Mouse (Mus musculus): ENCODE measurements at regions not wholly inside any gene's neighbourhood (a gene's known extent, or its start where the extent isn't known, plus 50 kb on each side); places are given as distances from the start of the nearest gene placed in this dataset.

GRCm38 (mm10) chr3:65006127-65006526 lies 103.1 kb upstream of the Kcnab1 start:
- ATAC-seq (ENCODE audit: insufficient number of reproducible peaks, insufficient read depth, low FRiP score, low TSS enrichment, low read depth), result no peak
- no peak overlapping the region for H3K4me3 ChIP-seq (replicated peaks)
- 85% methylated on average over 1 of the region's 1 CpGs for WGBS

DNA sequence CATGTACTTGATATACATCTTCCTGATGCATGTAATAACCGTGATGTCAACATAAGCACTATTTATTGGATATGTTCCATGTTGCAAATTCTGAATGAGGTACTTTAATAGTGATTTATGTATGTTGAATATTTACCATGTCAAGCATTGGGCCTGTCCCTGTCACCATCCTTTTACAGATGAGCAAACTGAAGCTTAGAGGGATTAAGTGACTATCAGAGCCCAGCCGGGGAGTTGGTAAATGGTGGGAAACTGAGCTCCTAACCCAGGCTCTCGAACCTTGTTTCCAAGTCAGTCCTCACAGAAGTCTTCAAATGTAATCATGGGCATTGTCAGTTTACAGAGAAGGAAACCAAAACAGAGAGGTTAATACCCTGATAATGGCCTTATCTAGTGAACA lies 102.6 kb upstream of the Kcnab1 start:
- Histone ChIP-seq H3K9me3 (no peaks in the 10 kb centered on the region), H3K36me3 (no peaks in the 10 kb centered on the region), H3K4me3 (replicated peaks) (no peak overlapping the region), H3K9ac (replicated peaks) (no peak overlapping the region), H3K27ac (no peak overlapping the region), H3K27me3 (no peaks in the 10 kb centered on the region), H3K4me2 (no peak overlapping the region), H3K4me1 (replicated peaks) (no peaks in the 10 kb centered on the region)
- ATAC-seq (ENCODE audit: insufficient number of reproducible peaks, insufficient read depth, low FRiP score, low TSS enrichment, low read depth), result no peak
- 78% methylated on average over 3 of the region's 3 CpGs for WGBS

More at GRCm38 (mm10) chr3:65006127-65006526, 103.1 kb upstream of the Kcnab1 start:
- Histone ChIP-seq H3K36me3 (no peaks in the 10 kb centered on the region), H3K4me2 (no peak overlapping the region), H3K4me1 (replicated peaks) (no peaks in the 10 kb centered on the region), H3K9ac (replicated peaks) (no peak overlapping the region), H3K27me3 (no peaks in the 10 kb centered on the region), H3K9me3 (no peaks in the 10 kb centered on the region), H3K27ac (no peak overlapping the region)

DNA sequence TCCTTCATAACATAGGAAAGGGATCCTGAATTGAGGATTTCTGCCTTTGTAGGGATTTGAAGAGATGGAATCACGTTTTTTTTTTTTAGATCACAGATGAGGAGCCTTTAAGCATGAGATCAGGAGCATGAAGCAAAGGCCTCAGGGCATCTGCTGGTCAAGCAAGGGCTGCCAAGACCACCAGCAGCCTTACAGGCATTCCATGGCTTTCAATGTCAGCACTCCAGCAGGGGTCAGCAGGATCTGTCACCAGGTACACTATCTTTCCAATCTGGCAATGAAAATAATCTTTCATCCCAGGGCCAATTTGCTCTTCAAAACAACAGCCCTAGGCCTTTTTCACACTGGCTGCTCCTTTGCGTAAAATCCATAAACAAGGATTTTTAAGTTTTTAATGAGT lies 85.3 kb upstream of the Kcnab1 start:
- H3K27me3 ChIP-seq, result no peaks in the 10 kb centered on the region
- H3K4me3 ChIP-seq (replicated peaks), result no peak overlapping the region
- no peak overlapping the region for H3K4me2 ChIP-seq
- no peak overlapping the region for H3K27ac ChIP-seq
- H3K4me1 ChIP-seq (replicated peaks), result no peaks in the 10 kb centered on the region
- no peak for ATAC-seq (ENCODE audit: insufficient number of reproducible peaks, insufficient read depth, low FRiP score, low TSS enrichment, low read depth)
- H3K36me3 ChIP-seq, result no peaks in the 10 kb centered on the region
- H3K9ac ChIP-seq (replicated peaks), result no peak overlapping the region
- H3K9me3 ChIP-seq, result no peaks in the 10 kb centered on the region
- 69% methylated on average over 2 of the region's 2 CpGs for WGBS

DNA sequence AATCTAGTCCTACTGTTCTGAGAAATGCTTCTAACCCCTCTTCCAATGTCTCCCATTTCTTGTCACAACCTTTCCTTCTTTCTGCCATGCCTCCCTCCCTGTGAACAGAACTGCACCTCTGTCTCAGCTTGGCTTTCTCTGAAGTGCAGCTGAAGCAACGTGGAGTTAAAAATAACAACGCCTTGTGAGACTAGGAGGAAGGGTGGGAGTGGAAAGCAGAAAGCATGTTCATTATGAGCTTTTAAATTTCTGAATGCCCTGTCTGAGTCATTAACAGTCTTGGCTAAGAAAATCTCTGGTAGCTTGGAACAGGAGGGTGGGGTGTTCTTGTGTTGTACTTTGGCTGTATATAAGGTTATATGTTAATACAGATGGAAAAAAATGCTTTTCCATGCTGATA lies 71.6 kb upstream of the Kcnab1 start:
- Histone ChIP-seq H3K27me3 (no peaks in the 10 kb centered on the region), H3K4me1 (replicated peaks) (no peaks in the 10 kb centered on the region), H3K9ac (replicated peaks) (no peak overlapping the region), H3K36me3 (no peaks in the 10 kb centered on the region), H3K9me3 (no peaks in the 10 kb centered on the region), H3K27ac (no peak overlapping the region), H3K4me2 (no peak overlapping the region), H3K4me3 (replicated peaks) (no peak overlapping the region)
- ATAC-seq (ENCODE audit: insufficient number of reproducible peaks, insufficient read depth, low FRiP score, low TSS enrichment, low read depth), result no peak
- WGBS, result 67% methylated on average over 2 of the region's 2 CpGs

DNA sequence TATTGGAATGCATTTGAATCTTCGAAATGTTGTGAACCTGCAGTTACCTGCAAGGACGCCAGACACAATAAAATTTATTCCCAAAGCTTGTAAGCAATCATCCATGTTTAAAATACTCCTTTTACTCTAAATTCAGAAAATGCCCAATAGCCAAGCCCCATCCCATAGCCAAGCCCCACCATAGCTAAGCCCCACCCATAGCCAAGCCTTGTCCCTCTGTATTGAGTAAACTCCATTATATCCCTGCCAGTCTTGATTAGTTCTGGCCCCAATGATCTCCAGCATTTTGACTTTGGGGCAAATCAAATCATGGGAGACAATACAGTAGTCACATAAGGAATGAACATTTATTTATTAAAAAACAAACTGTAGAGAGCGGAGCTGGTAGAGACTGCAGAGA lies 61.3 kb upstream of the Kcnab1 start:
- H3K36me3 ChIP-seq, result no peaks in the 10 kb centered on the region
- H3K27ac ChIP-seq, result no peak overlapping the region
- H3K9ac ChIP-seq (replicated peaks), result no peak overlapping the region
- no peak overlapping the region for H3K4me2 ChIP-seq
- no peak overlapping the region for H3K4me3 ChIP-seq (replicated peaks)
- no peaks in the 10 kb centered on the region for H3K27me3 ChIP-seq
- 88% methylated on average over 3 of the region's 3 CpGs for WGBS
- ATAC-seq (ENCODE audit: insufficient number of reproducible peaks, insufficient read depth, low FRiP score, low TSS enrichment, low read depth), result no peak
- H3K4me1 ChIP-seq (replicated peaks), result no peaks in the 10 kb centered on the region
- no peaks in the 10 kb centered on the region for H3K9me3 ChIP-seq

DNA sequence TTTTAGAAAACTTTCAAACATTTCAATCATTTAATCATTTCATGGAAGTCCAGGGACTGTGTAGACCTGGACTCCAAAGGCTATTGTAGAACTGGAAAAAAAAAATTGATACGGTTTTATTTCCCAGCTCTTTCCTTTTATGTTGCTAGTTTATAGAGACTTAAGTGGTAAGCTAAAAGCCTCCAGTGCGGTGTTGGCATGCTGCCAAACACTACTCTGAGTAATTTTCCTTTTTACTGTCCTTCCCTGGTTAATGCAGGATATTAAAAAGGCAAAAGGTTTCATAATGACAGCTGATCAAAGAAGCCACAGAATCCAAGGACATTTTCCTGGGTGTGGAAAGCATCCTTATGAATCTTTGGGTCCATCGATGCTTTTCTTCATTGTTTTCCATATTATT lies 53.8 kb upstream of the Kcnab1 start:
- Histone ChIP-seq H3K4me2 (no peak overlapping the region), H3K9me3 (no peaks in the 10 kb centered on the region), H3K4me3 (replicated peaks) (no peak overlapping the region), H3K9ac (replicated peaks) (no peak overlapping the region), H3K4me1 (replicated peaks) (no peaks in the 10 kb centered on the region), H3K27ac (no peak overlapping the region), H3K27me3 (no peaks in the 10 kb centered on the region), H3K36me3 (no peaks in the 10 kb centered on the region)
- 44% methylated on average over 3 of the region's 3 CpGs for WGBS
- ATAC-seq (ENCODE audit: insufficient number of reproducible peaks, insufficient read depth, low FRiP score, low TSS enrichment, low read depth), result no peak

Data from limb, embryonic 12.5 days (tissue).